Mouse (Mus musculus): ENCODE measurements around the gene Slc40a1. TPM values are rescaled to one million over a fixed set of nuclear protein-coding genes. Genes with fewer than 3 reads are reported as not detected.

Gene Slc40a1
- polyA plus RNA-seq (2016; fragmentation: Nextera tagmentation; extraction: Ambion mirVana), result 5.0 and 6.6 TPM in 2 replicates

GRCm38 (mm10) chr1:45926393-45926763, at the start of gene Slc40a1:
Slc40a1 (minus strand) TSS chr1:45926523.
- peaks cover 6% of the 10 kb centered on the region for H3K4me1 ChIP-seq
- H3K4me3 ChIP-seq, result peak within 1 kb of the TSS; percentile 64
- DNase-seq (ENCODE audit: low spot score), result no peak
- WGBS, result 23% methylated on average over 9 of the region's 9 CpGs
- H3K9me3 ChIP-seq (replicated peaks), result no peaks in the 10 kb centered on the region
- peak within 1 kb of the TSS; percentile 61; the same call in 1 of the 2 replicates for H3K27ac ChIP-seq
- H3K27me3 ChIP-seq (ENCODE audit: low read depth, poor library complexity, severe bottlenecking), result peaks cover 38% of the 10 kb centered on the region
- no peaks in the 10 kb centered on the region for H3K36me3 ChIP-seq

DNA sequence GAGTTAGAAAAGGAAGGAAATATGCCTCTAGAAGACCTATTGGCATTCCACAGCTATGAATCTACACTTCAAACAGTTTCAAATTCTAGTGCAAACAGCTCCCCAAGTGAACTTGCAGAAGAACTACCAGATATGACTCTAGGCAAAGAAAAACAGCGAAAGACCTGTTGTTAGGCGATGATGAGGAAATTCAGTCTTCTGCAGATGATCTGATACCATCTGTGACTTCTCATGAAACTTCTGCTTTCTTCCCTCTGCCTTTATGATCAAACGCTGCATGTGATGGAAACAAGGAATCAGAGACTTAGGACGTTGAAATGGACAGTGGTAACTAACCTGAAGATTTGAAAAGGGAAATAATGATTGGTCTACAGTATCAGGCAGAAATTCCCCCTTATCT, 45.0 kb upstream of the Slc40a1 start:
- H3K27ac ChIP-seq, result no peak overlapping the region
- no peak for DNase-seq (ENCODE audit: low spot score)
- no peak overlapping the region for H3K4me3 ChIP-seq
- no peaks in the 10 kb centered on the region for H3K9me3 ChIP-seq (replicated peaks)
- no peaks in the 10 kb centered on the region for H3K27me3 ChIP-seq (ENCODE audit: low read depth, poor library complexity, severe bottlenecking)
- H3K36me3 ChIP-seq, result no peaks in the 10 kb centered on the region
- WGBS, result 91% methylated on average over 4 of the region's 4 CpGs
- no peaks in the 10 kb centered on the region for H3K4me1 ChIP-seq

DNA sequence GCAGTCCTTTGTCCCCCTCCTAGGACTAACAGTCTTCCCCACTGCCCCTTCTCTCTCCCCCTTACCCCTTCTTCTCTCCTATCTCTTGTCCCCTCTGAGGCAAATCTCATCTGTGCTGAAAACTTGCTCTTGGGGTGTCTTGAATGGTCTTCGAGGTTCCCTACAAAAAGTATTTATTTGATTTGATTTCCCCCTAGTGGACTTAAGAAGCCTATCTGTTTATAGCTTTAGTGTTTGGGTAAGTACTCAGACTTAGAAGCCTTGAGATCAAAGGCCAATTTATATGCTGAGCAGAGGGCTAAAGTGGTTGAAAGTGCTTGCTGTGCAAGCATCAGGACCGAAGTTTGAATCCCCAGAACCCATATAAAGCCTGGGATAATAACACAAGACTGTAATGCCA, 22.7 kb upstream of the Slc40a1 start:
- Histone ChIP-seq H3K27me3 (ENCODE audit: low read depth, poor library complexity, severe bottlenecking) (no peaks in the 10 kb centered on the region), H3K4me1 (no peaks in the 10 kb centered on the region), H3K27ac (no peak overlapping the region), H3K4me3 (no peak overlapping the region), H3K36me3 (no peaks in the 10 kb centered on the region), H3K9me3 (replicated peaks) (no peaks in the 10 kb centered on the region)
- WGBS, result 78% methylated on average over 2 of the region's 2 CpGs
- no peak for DNase-seq (ENCODE audit: low spot score)

DNA sequence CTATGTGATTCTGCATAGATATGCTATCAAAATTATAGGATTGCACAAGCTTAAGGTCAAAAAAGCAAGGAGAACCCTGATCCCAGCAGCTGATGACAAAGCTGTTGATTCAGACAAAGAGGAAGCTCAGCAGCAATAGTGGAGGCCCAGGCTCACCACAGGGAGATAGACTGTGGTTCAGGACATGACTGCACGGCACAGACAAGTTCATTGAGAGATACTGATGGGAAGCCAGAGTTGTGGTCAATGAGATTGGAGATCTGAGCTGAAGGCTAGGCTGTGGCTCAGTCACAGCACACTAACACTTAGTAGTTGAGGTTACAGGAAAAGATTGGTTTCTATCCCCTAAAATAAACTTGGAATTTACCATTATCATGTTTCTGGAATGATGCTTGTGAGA, 21.5 kb upstream of the Slc40a1 start:
- Histone ChIP-seq H3K27me3 (ENCODE audit: low read depth, poor library complexity, severe bottlenecking) (no peaks in the 10 kb centered on the region), H3K27ac (no peak overlapping the region), H3K36me3 (no peaks in the 10 kb centered on the region), H3K9me3 (replicated peaks) (no peaks in the 10 kb centered on the region), H3K4me1 (no peaks in the 10 kb centered on the region), H3K4me3 (no peak overlapping the region)
- WGBS, result 78% methylated on average over 1 of the region's 1 CpGs
- DNase-seq (ENCODE audit: low spot score), result no peak

DNA sequence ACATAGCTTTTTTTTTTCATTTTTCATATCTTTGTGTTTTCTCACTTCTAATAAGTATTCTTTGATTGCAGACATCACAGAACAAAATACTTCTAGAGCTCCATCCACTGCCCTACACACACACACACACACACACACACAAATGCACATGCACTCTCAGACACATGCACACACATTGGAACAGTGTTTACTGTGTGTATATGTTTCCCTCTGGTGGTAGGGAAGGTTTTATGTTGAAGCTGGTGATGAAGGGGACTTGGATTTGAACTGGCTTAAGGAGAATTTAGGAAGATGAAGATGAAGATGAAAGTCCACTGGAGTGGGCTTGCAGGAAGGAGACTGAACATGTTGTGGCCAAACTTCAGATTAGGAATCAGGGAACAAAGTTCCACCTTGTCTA, 4.8 kb upstream of the Slc40a1 start:
- no peak for DNase-seq (ENCODE audit: low spot score)
- peaks cover 12% of the 10 kb centered on the region for H3K27me3 ChIP-seq (ENCODE audit: low read depth, poor library complexity, severe bottlenecking)
- H3K4me1 ChIP-seq, result peaks cover 3% of the 10 kb centered on the region
- H3K4me3 ChIP-seq, result no peak overlapping the region
- H3K9me3 ChIP-seq (replicated peaks), result no peaks in the 10 kb centered on the region
- H3K27ac ChIP-seq, result no peak overlapping the region
- H3K36me3 ChIP-seq, result no peaks in the 10 kb centered on the region

DNA sequence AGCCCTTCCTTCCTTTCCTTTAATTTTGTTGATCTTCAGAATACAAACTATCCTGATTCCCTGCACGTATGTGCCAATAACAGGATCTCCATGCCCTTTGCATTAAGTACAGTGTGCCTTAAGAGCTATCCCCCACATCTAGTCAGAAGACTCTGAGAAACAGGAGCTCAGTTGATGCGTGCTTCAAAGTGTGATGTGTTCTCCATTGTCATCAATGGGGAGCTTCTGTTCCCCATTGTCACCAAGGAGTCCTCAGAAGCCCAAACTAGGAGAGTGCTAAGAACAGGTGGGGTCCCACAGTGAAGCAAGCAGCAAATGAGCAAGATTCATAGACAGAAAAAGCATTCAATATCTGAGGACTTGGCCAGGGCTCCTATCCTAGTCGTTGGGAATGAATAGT, 588 bp upstream of the Slc40a1 start:
- no peaks in the 10 kb centered on the region for H3K36me3 ChIP-seq
- DNase-seq (ENCODE audit: low spot score), result no peak
- 44% methylated on average over 3 of the region's 3 CpGs for WGBS
- H3K27me3 ChIP-seq (ENCODE audit: low read depth, poor library complexity, severe bottlenecking), result peaks cover 38% of the 10 kb centered on the region
- no peak overlapping the region for H3K4me3 ChIP-seq
- no peaks in the 10 kb centered on the region for H3K9me3 ChIP-seq (replicated peaks)
- H3K4me1 ChIP-seq, result peaks cover 6% of the 10 kb centered on the region
- H3K27ac ChIP-seq, result no peak overlapping the region

- WGBS, result under 1% methylated on average over 53 of the region's 53 CpGs
- peak; percentile 82 for DNase-seq (ENCODE audit: low spot score)
- no peaks in the 10 kb centered on the region for H3K36me3 ChIP-seq
- peaks cover 38% of the 10 kb centered on the region for H3K27me3 ChIP-seq (ENCODE audit: low read depth, poor library complexity, severe bottlenecking)
- H3K4me1 ChIP-seq, result peaks cover 6% of the 10 kb centered on the region
- H3K9me3 ChIP-seq (replicated peaks), result no peaks in the 10 kb centered on the region
- peak overlapping the region; percentile 64 for H3K4me3 ChIP-seq
- H3K27ac ChIP-seq, result peak overlapping the region; percentile 61; the same call in 1 of the 2 replicates
Measured at GRCm38 (mm10) chr1:45925500-45926392, 577 bp downstream of the Slc40a1 start.

DNA sequence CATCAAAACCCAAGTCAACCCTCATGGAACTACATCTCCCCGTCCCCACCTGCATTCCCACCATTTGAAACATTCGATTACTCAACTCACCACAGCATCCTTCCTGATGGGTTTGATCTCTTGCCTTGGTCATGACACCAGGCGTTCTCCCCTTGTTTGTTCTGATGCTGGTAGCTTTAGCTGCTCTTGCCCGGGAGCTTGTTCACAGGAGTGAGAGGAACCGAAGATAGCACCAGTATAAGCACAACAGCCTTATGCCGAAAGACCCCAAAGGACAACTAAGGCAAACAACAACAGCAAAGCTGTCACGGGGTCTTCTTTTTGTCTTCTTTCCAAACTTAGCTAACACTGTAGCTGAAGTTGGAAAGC, 1.2 kb downstream of the Slc40a1 start:
- WGBS, result 16% methylated on average over 7 of the region's 7 CpGs
- Histone ChIP-seq H3K9me3 (replicated peaks) (no peaks in the 10 kb centered on the region), H3K4me3 (peak overlapping the region; percentile 64), H3K4me1 (peaks cover 6% of the 10 kb centered on the region), H3K36me3 (no peaks in the 10 kb centered on the region), H3K27me3 (ENCODE audit: low read depth, poor library complexity, severe bottlenecking) (peaks cover 38% of the 10 kb centered on the region), H3K27ac (peak overlapping the region; percentile 61; the same call in 1 of the 2 replicates)
- DNase-seq (ENCODE audit: low spot score), result no peak

DNA sequence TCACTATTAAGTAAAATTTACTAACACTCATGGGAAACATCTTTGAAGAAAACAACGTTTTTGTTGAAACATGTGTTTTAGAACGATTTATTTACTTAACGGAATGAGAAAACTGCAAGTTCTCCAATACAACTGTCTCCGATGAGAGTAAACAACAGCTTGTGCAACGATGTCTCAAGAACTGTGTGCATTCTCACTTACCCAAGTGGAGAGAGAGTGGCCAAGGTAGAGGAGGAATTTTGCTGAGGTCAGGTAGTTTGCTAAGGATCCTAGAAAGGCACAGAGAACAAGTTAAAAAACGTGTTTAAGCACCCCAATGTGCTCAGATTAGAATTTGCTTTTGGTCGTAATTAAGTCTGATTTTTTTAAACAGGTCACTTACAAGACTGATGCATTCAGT, 1.8 kb downstream of the Slc40a1 start:
- H3K4me1 ChIP-seq, result peaks cover 6% of the 10 kb centered on the region
- DNase-seq (ENCODE audit: low spot score), result no peak
- 70% methylated on average over 7 of the region's 7 CpGs for WGBS
- no peak overlapping the region for H3K27ac ChIP-seq
- no peak overlapping the region for H3K4me3 ChIP-seq
- H3K9me3 ChIP-seq (replicated peaks), result no peaks in the 10 kb centered on the region
- peaks cover 38% of the 10 kb centered on the region for H3K27me3 ChIP-seq (ENCODE audit: low read depth, poor library complexity, severe bottlenecking)
- no peaks in the 10 kb centered on the region for H3K36me3 ChIP-seq

DNA sequence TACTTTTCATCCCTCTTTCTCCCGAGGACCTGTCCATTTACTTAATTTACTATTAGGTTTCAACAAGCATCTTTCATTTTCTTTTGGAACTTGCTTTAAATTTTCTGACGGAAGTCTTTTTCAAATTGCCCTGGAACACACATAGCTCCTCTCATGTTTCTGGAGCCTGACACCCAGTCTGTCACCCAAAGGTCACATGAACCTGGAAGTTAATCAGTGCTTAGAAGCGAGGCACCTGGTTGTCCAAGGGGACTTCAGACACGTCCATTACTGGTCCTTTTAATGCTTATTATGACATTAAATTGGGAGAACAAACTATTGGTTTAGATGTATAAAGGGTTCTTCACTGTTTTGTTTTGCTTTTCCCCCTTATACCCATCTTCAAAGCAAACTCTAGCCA, 3.0 kb downstream of the Slc40a1 start:
- 69% methylated on average over 4 of the region's 4 CpGs for WGBS
- no peak for DNase-seq (ENCODE audit: low spot score)
- Histone ChIP-seq H3K9me3 (replicated peaks) (no peaks in the 10 kb centered on the region), H3K4me3 (no peak overlapping the region), H3K27ac (no peak overlapping the region), H3K4me1 (peaks cover 6% of the 10 kb centered on the region), H3K36me3 (no peaks in the 10 kb centered on the region), H3K27me3 (ENCODE audit: low read depth, poor library complexity, severe bottlenecking) (peaks cover 38% of the 10 kb centered on the region)

GRCm38 (mm10) chr1:45920703-45921102, 5.6 kb downstream of the Slc40a1 start:
- DNase-seq (ENCODE audit: low spot score), result no peak
- WGBS, result 98% methylated on average over 3 of the region's 3 CpGs
- Histone ChIP-seq H3K36me3 (no peaks in the 10 kb centered on the region), H3K4me1 (no peaks in the 10 kb centered on the region), H3K27me3 (ENCODE audit: low read depth, poor library complexity, severe bottlenecking) (peaks cover 22% of the 10 kb centered on the region), H3K27ac (no peak overlapping the region), H3K9me3 (replicated peaks) (no peaks in the 10 kb centered on the region), H3K4me3 (no peak overlapping the region)

GRCm38 (mm10) chr1:45919752-45920151, 6.6 kb downstream of the Slc40a1 start:
- no peaks in the 10 kb centered on the region for H3K4me1 ChIP-seq
- H3K27ac ChIP-seq, result no peak overlapping the region
- no peaks in the 10 kb centered on the region for H3K36me3 ChIP-seq
- no peak overlapping the region for H3K4me3 ChIP-seq
- no peaks in the 10 kb centered on the region for H3K9me3 ChIP-seq (replicated peaks)
- 93% methylated on average over 1 of the region's 1 CpGs for WGBS
- H3K27me3 ChIP-seq (ENCODE audit: low read depth, poor library complexity, severe bottlenecking), result peaks cover 12% of the 10 kb centered on the region
- no peak for DNase-seq (ENCODE audit: low spot score)

DNA sequence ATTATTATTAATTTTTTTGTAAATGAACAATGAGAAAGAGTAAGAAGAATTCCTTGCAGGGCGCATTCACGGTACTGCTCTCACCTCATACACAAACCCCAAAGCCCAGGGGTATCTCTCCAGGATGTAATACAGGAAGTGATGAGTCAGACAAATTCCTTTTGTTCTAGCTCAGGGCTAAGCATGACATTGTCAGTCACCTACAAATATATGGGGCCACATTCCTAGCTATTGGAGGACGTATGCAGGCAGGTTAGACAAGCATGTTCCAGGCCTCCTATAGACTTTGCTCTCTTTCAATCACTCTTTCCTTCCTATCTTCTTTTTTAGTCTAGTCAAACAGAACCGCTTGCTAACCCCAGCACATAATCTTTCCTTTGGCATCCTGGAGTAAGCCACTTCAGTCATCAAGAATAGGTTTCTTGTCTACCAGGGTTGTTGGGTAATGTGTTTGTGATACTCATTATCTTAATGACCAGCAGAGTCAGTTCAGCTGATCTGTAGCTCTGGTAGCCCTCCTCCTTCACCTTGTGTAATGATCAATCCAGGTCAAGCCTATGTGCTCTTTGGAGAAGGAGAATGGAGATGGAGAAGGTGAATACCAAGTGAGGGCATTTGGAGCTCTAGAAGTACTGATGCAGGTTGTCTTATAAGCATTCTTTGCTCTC, 9.1 kb downstream of the Slc40a1 start:
- Histone ChIP-seq H3K9me3 (replicated peaks) (no peaks in the 10 kb centered on the region), H3K4me1 (no peaks in the 10 kb centered on the region), H3K4me3 (no peak overlapping the region), H3K27ac (no peak overlapping the region), H3K36me3 (no peaks in the 10 kb centered on the region), H3K27me3 (ENCODE audit: low read depth, poor library complexity, severe bottlenecking) (no peaks in the 10 kb centered on the region)
- DNase-seq (ENCODE audit: low spot score), result no peak
- 86% methylated on average over 4 of the region's 4 CpGs for WGBS

All from limb, embryonic 10.5 days (tissue).